Mouse (Mus musculus): ENCODE measurements at regions not wholly inside any gene's neighbourhood (a gene's known extent, or its start where the extent isn't known, plus 50 kb on each side); places are given as distances from the start of the nearest gene placed in this dataset.

DNA sequence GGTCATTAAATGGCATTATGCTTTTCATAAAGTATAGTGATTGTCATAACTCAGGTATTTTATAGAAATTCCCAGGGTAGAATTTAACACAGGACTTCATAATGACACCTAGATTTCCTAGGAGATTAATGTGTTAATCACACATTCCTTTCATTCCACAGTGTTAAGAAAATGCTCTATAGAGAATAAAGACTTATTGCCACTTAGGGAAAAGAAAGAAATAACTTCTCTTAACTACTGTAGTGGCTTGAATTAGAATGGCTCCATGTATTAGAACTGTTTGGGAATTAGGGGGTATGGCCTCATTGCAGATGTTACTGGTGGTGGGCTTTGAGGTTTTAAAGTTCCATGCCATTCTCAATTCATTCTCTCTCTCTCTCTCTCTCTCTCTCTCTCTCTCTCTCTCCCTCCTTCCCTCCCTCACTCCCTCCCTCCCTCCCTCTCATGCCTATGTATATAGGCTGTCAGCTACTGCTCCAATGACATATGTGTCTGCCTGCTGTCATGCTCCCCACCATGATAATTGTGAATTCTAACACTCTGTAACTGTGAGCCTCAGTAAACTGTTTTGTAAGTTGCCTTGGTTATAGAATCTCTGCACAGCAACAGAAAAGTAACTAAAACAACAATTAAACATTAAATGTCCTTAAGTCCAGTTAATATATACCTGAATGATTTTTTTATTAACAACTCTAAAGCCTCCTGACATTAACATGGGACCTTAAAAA, 425.1 kb upstream of the Depdc1a start:
- H3K36me3 ChIP-seq (ENCODE audit: control insufficient read depth, insufficient read depth, low read length): no peaks in the 10 kb centered on the region
- no peak for ATAC-seq

DNA sequence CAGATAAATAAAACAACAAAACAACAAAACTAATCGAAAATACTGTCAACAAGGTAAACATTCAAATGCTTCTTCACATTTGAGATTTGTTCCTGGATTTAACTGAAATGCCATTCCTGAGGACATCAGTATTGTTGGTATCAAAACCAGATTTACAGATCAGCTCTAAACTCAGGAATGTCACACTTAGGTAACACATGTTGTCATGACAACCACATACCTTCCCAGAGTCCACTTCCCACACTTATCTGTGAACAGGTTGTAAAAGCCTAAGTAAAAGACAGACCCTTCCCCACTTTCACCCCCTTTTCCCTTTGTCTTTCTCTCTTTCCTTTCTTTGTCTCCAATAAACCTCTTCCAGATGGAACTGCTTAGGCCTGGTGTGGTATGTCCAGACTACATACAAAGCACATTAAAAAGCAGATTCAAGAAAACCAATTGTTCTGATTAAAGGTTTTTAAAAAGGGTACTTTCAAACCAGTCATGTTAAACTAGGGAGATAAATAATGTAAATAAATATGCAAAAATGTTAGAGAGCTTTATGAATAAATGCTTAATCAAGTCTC, 438.2 kb upstream of the Depdc1a start:
- Histone ChIP-seq H3K4me3 (ENCODE audit: low read length) (no peak overlapping the region), H3K4me2 (ENCODE audit: low read length) (no peak overlapping the region), H3K9me3 (ENCODE audit: control insufficient read depth, low read length) (no peaks in the 10 kb centered on the region), H3K4me1 (ENCODE audit: control insufficient read depth, insufficient read depth, low read depth, low read length) (no peaks in the 10 kb centered on the region), H3K36me3 (ENCODE audit: control insufficient read depth, insufficient read depth, low read length) (no peaks in the 10 kb centered on the region), H3K9ac (ENCODE audit: low read depth, low read length) (no peak overlapping the region), H3K27ac (ENCODE audit: low read depth, low read length) (no peak overlapping the region), H3K27me3 (replicated peaks; ENCODE audit: control insufficient read depth, insufficient read depth, low read length) (no peaks in the 10 kb centered on the region)
- 88% methylated on average over 1 of the region's 1 CpGs for WGBS
- no peak for ATAC-seq

More for the DNA sequence above, 425.1 kb upstream of the Depdc1a start:
- no peak overlapping the region for H3K9ac ChIP-seq (ENCODE audit: low read depth, low read length)
- no peaks in the 10 kb centered on the region for H3K27me3 ChIP-seq (replicated peaks; ENCODE audit: control insufficient read depth, insufficient read depth, low read length)
- H3K4me1 ChIP-seq (ENCODE audit: control insufficient read depth, insufficient read depth, low read depth, low read length): no peaks in the 10 kb centered on the region
- no peak overlapping the region for H3K4me2 ChIP-seq (ENCODE audit: low read length)
- H3K27ac ChIP-seq (ENCODE audit: low read depth, low read length): no peak overlapping the region
- no peaks in the 10 kb centered on the region for H3K9me3 ChIP-seq (ENCODE audit: control insufficient read depth, low read length)
- no peak overlapping the region for H3K4me3 ChIP-seq (ENCODE audit: low read length)

DNA sequence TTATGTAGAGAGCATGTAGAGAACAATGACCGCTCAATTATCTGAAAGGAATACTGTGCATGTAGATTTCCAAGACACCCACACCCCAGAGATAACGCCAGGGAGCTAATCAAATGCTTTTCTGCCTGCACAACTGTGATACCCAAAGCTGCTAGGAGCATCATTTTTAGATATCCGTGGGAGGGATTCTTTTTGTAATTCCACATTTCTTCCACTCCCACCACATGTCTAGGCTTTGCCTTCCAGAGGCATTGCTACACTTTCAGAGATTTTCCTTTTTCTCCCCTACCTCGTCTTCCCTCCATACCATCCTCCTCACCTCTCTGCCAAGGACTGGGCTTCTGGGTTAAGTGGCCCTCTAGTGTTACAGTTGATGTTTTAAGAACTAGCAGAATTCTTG, 460.4 kb upstream of the Depdc1a start:
- WGBS: 65% methylated on average over 4 of the region's 4 CpGs
- Histone ChIP-seq H3K4me3 (ENCODE audit: low read length) (no peak overlapping the region), H3K9ac (ENCODE audit: low read depth, low read length) (no peak overlapping the region), H3K4me1 (ENCODE audit: control insufficient read depth, insufficient read depth, low read depth, low read length) (no peaks in the 10 kb centered on the region), H3K27ac (ENCODE audit: low read depth, low read length) (no peak overlapping the region), H3K4me2 (ENCODE audit: low read length) (no peak overlapping the region), H3K27me3 (replicated peaks; ENCODE audit: control insufficient read depth, insufficient read depth, low read length) (no peaks in the 10 kb centered on the region), H3K9me3 (ENCODE audit: control insufficient read depth, low read length) (no peaks in the 10 kb centered on the region), H3K36me3 (ENCODE audit: control insufficient read depth, insufficient read depth, low read length) (no peaks in the 10 kb centered on the region)
- no peak for ATAC-seq

DNA sequence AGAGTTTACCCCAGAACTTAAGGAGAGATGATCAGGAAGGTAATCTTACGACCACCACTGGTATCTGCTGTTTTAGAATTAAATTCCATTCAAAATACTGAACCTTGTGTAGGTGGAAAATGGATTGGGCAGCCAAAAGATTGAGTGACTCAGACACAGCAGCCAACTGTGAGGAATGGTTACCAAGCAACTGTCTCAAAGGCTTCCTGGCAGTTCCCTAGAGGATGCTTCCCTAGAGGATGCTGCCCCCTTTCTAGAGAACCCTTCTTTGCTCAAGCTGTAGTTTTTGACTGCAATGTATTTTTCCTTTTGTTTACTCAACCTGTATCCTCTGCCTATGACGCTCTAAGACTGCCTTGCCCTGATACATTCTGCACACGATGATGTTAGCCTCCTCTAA, 463.7 kb upstream of the Depdc1a start:
- Histone ChIP-seq H3K9ac (ENCODE audit: low read depth, low read length) (no peak overlapping the region), H3K4me2 (ENCODE audit: low read length) (no peak overlapping the region), H3K9me3 (ENCODE audit: control insufficient read depth, low read length) (no peaks in the 10 kb centered on the region), H3K4me3 (ENCODE audit: low read length) (no peak overlapping the region), H3K27me3 (replicated peaks; ENCODE audit: control insufficient read depth, insufficient read depth, low read length) (no peaks in the 10 kb centered on the region), H3K36me3 (ENCODE audit: control insufficient read depth, insufficient read depth, low read length) (no peaks in the 10 kb centered on the region), H3K4me1 (ENCODE audit: control insufficient read depth, insufficient read depth, low read depth, low read length) (no peaks in the 10 kb centered on the region), H3K27ac (ENCODE audit: low read depth, low read length) (no peak overlapping the region)
- WGBS: 82% methylated on average over 3 of the region's 3 CpGs
- no peak for ATAC-seq

DNA sequence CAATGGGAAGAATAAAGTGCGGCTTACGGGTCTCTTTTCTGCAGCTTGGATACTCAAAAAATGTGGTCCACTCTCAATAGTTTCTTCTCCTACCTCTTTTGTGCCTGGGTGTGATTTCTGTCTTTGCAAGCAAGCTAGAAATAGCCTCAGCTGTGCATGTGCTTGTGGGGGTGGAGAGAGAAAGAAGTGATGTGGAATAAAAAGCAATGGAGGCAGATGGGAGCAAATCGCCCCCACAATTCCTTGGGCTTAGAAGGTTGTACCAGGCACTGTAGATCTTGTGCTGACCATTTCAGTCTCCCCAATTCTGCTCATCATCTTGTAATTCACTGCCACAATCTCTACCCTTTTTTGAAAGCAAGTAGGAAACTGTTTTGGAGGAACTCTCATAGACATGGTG, 464.6 kb upstream of the Depdc1a start:
- Histone ChIP-seq H3K9ac (ENCODE audit: low read depth, low read length) (no peak overlapping the region), H3K9me3 (ENCODE audit: control insufficient read depth, low read length) (no peaks in the 10 kb centered on the region), H3K27me3 (replicated peaks; ENCODE audit: control insufficient read depth, insufficient read depth, low read length) (no peaks in the 10 kb centered on the region), H3K4me1 (ENCODE audit: control insufficient read depth, insufficient read depth, low read depth, low read length) (no peaks in the 10 kb centered on the region), H3K4me3 (ENCODE audit: low read length) (no peak overlapping the region), H3K4me2 (ENCODE audit: low read length) (no peak overlapping the region), H3K36me3 (ENCODE audit: control insufficient read depth, insufficient read depth, low read length) (no peaks in the 10 kb centered on the region), H3K27ac (ENCODE audit: low read depth, low read length) (no peak overlapping the region)
- ATAC-seq: no peak
- 87% methylated on average over 3 of the region's 3 CpGs for WGBS

DNA sequence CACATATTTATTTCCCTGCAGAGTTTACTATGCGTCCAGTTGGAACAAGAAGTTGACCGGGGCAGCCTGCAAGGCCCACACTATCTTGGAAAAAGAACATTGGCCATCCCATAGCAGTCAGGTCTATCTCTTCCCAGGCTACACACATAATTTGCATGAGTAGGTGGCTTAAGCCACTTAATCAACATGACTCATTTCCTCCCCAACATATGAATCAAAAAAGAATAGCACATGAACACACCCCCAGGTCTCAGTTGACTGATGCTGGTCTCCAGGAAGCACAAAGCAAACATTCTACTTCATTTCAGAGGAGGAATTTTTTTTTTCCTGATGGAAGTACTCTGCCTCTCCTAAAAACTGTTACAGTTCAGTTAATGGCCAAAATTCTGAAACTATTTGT, 465.3 kb upstream of the Depdc1a start:
- Histone ChIP-seq H3K27me3 (replicated peaks; ENCODE audit: control insufficient read depth, insufficient read depth, low read length) (no peaks in the 10 kb centered on the region), H3K27ac (ENCODE audit: low read depth, low read length) (no peak overlapping the region), H3K4me2 (ENCODE audit: low read length) (no peak overlapping the region), H3K4me3 (ENCODE audit: low read length) (no peak overlapping the region), H3K4me1 (ENCODE audit: control insufficient read depth, insufficient read depth, low read depth, low read length) (no peaks in the 10 kb centered on the region), H3K36me3 (ENCODE audit: control insufficient read depth, insufficient read depth, low read length) (no peaks in the 10 kb centered on the region), H3K9me3 (ENCODE audit: control insufficient read depth, low read length) (no peaks in the 10 kb centered on the region), H3K9ac (ENCODE audit: low read depth, low read length) (no peak overlapping the region)
- ATAC-seq: no peak
- 89% methylated on average over 2 of the region's 2 CpGs for WGBS

DNA sequence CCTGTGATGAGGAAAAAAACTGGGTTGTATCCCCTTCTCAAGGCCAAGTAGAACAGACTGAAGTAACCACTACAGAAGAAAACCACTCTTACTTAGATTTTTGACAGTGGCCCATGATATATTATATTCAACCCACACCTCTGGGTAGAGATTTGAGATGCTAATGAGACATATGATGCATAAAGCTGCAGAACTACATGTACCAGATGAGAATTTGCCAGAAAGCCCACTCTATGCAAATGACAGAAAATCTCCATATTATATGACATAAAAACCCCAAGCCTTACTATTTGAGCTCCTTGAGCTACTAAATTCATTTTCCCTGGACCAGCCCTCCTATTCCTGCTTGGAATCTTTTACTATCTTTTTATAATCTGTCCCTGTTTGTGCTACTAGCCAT, 458.4 kb upstream of the Lrrc7 start:
- Histone ChIP-seq H3K9me3 (ENCODE audit: control insufficient read depth, low read length) (no peaks in the 10 kb centered on the region), H3K27ac (ENCODE audit: low read depth, low read length) (no peak overlapping the region), H3K36me3 (ENCODE audit: control insufficient read depth, insufficient read depth, low read length) (no peaks in the 10 kb centered on the region), H3K27me3 (replicated peaks; ENCODE audit: control insufficient read depth, insufficient read depth, low read length) (no peaks in the 10 kb centered on the region), H3K4me2 (ENCODE audit: low read length) (no peak overlapping the region), H3K4me3 (ENCODE audit: low read length) (no peak overlapping the region), H3K9ac (ENCODE audit: low read depth, low read length) (no peak overlapping the region), H3K4me1 (ENCODE audit: control insufficient read depth, insufficient read depth, low read depth, low read length) (no peaks in the 10 kb centered on the region)
- ATAC-seq: no peak

DNA sequence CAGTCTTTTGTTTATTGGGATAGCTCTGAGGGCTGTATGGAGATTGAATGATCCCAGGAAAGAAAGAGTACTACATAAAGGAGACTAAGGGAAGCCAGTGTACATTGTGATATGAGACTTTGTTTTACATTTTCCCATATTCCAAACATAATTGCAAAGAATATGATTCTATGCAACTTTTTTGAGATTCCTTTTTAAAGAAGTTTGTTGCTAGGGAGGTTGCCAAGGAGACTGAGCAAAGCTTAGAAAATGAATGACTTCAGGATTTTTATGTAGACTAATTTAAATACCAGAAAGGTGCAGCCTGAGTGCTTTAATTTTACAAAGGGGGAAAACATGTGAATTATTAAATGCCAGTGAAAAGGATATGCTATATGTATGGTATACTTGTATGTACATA, 455.2 kb upstream of the Lrrc7 start:
- H3K36me3 ChIP-seq (ENCODE audit: control insufficient read depth, insufficient read depth, low read length): no peaks in the 10 kb centered on the region
- no peak overlapping the region for H3K4me2 ChIP-seq (ENCODE audit: low read length)
- no peak for ATAC-seq
- H3K9me3 ChIP-seq (ENCODE audit: control insufficient read depth, low read length): no peaks in the 10 kb centered on the region
- H3K4me3 ChIP-seq (ENCODE audit: low read length): no peak overlapping the region
- H3K4me1 ChIP-seq (ENCODE audit: control insufficient read depth, insufficient read depth, low read depth, low read length): no peaks in the 10 kb centered on the region
- H3K27me3 ChIP-seq (replicated peaks; ENCODE audit: control insufficient read depth, insufficient read depth, low read length): no peaks in the 10 kb centered on the region
- H3K27ac ChIP-seq (ENCODE audit: low read depth, low read length): no peak overlapping the region
- H3K9ac ChIP-seq (ENCODE audit: low read depth, low read length): no peak overlapping the region

DNA sequence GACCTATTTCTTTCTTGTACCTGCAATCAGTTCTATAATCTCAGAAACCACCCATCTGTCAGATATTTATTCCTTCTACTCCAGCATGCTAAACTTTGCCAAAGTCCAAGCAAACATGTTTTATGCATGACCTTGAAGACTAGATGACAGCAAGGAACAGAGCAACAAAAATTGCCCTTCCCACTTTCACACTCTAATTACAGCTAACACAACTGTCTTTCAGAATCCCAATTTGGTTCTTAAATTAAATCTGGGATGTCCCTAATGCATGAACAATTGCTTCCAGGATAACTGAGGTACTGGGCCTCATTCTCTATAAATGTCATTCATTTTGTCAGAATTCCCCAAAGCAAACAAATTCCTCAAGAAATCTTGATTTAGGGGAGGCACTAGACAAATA, 454.4 kb upstream of the Lrrc7 start:
- no peak for ATAC-seq

More for the DNA sequence above, 454.4 kb upstream of the Lrrc7 start:
- H3K9ac ChIP-seq (ENCODE audit: low read depth, low read length): no peak overlapping the region
- H3K4me3 ChIP-seq (ENCODE audit: low read length): no peak overlapping the region
- no peaks in the 10 kb centered on the region for H3K4me1 ChIP-seq (ENCODE audit: control insufficient read depth, insufficient read depth, low read depth, low read length)
- no peak overlapping the region for H3K4me2 ChIP-seq (ENCODE audit: low read length)
- no peaks in the 10 kb centered on the region for H3K9me3 ChIP-seq (ENCODE audit: control insufficient read depth, low read length)
- H3K27me3 ChIP-seq (replicated peaks; ENCODE audit: control insufficient read depth, insufficient read depth, low read length): no peaks in the 10 kb centered on the region
- H3K36me3 ChIP-seq (ENCODE audit: control insufficient read depth, insufficient read depth, low read length): no peaks in the 10 kb centered on the region
- no peak overlapping the region for H3K27ac ChIP-seq (ENCODE audit: low read depth, low read length)
